Mouse (Mus musculus): ENCODE results near the gene Spout1.
"Not testable (repeated sequence)": the region's sequence is repeated elsewhere in the genome, so short reads cannot be mapped to it uniquely, and the experiment has no call there.

The Spout1 gene

DNA sequence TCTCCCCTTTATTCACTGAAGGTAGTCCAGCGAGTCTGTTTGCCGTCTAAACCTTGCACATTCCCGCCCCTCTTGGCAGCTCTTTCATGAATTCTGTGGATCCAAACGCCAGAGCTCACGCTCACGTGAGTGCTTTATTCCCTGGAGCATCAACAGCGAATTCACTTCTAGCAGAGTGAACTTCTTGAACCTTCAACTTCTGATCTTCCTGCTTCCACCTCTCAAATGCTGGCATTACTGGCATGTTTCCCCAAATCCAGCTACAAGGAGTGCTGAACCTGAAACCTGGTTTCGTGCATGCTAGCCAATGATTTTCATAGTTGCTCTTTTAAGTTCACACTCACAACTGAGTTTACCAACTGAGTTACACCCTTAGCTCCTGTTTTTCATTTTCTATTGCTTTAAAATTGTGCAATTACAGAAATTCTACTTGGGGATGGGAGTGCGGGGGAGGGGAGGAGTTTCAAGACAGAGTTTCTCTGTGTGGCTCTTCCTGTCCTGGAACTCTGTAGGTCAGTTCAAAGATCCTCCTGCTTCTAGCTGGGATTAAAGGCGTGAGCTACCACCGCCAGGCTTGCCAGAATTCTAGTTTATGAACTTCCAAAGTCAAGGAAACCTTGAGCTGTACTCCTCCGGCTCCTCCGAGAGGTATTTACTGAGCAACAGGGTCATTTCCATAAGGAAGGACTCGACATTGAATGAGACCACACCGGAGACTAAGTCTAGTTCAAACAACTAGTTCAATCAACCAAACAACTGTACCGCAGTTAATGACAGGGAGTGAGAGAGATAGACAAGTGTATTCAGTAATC, 45.3 kb downstream of the Spout1 start:
- DNase-seq (ENCODE audit: extremely low read depth, low read depth, low spot score), result peak; percentile 64

DNA sequence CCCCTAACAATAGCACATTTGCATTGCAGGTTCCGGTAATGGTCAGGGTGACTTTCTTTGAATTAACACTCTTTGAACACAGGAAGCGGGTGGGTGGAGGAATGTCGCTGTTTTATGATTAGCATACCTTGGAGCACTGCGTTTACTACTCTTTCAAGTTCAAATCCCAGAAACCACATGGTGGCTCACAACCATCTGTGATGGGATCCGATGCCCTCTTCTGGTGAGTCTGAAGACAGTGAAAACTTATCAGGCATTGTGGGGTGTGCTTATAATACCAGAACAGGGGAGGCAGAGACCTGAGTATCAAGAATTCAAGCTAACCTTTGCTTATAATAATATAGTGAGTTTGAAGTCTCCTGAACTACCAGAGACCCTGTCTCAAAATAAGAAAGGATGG, 47.0 kb downstream of the Spout1 start:
- DNase-seq (ENCODE audit: extremely low read depth, low read depth, low spot score), result not testable (repeated sequence)

DNA sequence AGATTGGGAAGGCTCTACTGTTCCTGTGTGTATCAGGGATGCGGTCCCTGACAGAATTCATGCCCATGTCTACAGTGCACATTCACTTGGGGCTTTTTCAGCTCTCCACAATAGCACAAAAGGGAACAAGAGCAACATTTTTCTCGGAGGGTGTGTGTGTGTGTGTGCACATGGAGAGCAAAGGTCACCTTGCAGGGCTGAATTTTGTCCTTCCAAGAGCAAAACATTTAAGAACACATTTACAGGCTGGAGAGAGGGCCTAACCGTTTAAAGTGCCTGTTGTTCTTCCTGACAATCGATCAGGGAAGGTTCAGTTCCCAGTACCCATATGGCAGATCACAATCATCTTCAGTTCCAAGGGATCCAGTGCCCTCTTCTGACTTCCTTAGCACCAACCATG, 48.1 kb downstream of the Spout1 start:
- no peak for DNase-seq (ENCODE audit: extremely low read depth, low read depth, low spot score)

DNA sequence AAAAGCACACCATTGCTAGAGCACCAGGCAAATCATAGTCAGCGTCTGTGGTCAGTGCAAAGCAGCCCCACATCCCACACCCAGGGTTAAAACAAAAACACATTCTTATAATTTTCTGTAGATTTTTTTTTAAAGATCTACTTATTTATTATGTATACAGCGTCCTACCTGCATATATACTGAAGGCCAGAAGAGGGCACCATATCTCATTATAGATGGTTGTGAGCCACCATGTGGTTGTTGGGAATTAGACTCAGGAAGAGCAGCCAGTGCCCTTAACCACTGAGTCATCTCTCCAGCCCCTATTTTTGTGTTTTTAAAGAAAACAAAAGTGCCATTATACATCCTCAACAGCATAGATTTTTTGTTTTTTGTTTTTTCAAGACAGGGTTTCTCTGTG, 49.5 kb downstream of the Spout1 start:
- no peak for DNase-seq (ENCODE audit: extremely low read depth, low read depth, low spot score)

DNA sequence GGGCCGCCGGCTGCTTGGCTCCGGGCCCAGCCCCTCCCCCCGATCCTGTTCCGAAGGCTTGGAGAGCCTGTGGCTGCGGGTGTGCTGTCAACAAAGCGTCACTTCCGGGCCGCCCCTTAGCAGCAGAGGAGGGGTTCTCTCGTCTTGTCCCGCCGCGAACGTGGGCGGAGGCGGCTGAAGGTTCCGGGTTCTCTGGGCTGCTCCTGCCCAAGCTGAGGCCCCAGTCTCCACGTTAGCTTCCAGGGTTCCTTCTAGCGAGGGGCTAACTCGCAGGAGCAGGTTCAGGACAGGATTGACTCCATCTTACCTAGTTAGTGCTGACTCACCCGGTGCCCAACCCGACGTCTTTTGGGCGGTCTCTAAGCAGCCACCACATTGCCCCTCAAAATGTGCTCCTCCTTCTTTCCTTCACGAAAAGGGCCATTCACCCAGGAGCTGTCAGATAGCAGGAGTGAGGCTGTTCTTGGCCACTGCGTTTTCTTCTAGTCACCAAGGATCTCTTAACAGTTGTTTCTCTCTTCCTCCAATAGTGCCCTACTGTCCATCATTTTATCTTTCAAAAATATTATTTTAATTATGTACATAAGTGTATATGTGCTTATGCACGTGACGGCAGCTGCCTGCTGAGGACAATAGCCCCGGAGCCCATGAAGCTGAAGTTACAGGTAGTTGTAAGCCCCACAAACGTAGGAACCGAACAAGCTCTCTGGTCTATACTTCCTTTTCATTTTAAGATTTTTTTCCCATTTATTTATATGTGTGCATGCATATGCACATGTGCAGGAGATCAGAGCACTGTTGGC, 53.6 kb downstream of the Spout1 start, which contains the start of gene Zer1:
Zer1 (minus strand) TSS at position 114 of the 803 bp plus-strand sequence.
- no peak for DNase-seq (ENCODE audit: extremely low read depth, low read depth, low spot score)

DNA sequence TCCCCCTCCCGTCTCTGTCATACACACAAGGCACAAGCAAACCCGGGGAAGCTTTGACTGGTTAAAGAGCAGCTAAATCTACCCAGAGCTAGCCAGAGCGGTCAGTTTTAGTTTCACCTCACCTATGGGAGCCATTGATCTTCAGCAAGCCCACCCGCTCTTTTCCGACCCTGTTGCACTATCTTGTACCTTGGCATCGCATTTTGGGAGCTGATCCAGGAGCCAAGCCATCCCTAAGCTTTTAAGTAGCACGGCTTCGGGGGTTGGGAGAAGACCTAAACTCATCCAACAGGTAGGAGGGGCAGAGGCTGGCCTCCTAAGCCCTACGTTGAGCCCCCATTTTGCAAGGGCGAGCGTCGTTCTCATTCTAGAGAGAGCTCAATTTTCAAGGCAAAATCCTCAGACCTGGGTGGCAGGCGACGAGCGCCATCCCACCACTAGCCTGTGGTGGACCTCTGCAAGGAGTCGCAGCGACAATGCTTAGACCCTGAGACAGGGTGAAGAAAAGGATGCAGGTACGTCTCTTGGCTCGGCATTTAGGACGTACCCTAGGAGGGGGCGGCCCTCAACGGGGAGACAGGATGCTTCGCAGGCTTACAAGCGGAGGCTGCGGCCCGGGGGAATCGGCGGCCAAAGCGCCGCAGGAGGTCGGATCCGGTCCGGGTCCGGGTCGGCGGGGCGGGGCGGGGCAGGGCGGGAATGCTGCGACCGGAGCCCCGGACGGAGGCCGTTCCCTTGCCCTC, 54.4 kb downstream of the Spout1 start:
- DNase-seq (ENCODE audit: extremely low read depth, low read depth, low spot score), result no peak
